Mouse (Mus musculus): ENCODE data around the gene Pigq. TPM values are rescaled to one million over a fixed set of nuclear protein-coding genes. Genes with fewer than 3 reads are reported as not detected.
A peak's percentile ranks its signal among the peaks of the same experiment; 100 is the strongest.

Gene Pigq
- polyA plus RNA-seq, 2 experiments = 48.8 to 95.4 TPM

DNA sequence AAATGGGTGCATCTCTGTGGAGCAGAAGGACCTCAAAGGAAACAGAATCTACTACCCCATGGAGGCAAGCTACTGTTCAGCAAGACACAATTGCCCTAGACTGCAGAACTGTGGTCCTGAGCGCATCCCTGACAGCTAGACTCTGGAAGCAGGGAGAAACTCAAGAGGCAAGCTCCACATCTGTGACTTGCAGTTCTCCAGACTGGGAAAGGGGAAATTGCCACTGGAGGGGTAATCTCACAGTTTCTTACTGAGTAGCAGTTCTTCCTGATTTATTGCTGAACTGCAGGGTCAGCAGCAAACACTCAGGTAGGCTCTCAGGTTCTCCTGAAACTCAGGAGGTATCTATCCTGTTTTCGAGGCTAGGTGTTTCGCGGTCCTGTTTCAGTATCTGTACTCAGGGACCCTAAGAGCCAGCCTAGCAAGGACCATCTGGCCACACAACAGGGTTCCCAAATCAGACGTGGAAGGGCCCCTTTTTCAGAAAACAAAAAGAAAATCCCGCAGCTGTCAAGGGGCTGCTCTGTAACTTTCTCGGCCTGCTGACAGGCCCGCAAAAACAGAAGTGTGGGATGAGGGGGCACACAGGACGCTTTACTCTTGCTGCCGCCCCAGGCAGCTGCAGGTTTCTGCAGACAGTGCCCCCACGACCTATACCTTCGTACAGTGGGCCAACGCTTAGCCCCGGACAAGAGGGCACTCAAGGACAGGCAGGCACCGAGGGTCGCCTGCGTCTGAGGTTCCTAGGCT is 40.0 kb upstream of the Pigq start:
- peak overlapping the region; percentile 70 for H3K4me2 ChIP-seq (replicated peaks; ENCODE audit: low read depth, low read length, severe bottlenecking)
- WGBS = 11% methylated on average over 17 of the region's 17 CpGs
- DNase-seq (ENCODE audit: low spot score) = no peak
- H3K9me3 ChIP-seq (ENCODE audit: control insufficient read depth, low read length) = no peaks in the 10 kb centered on the region
- no peak for ATAC-seq (ENCODE audit: low FRiP score, low read depth)
- H3K9ac ChIP-seq (ENCODE audit: low read depth, low read length, severe bottlenecking) = peak overlapping the region; percentile 89
- no peaks in the 10 kb centered on the region for H3K27me3 ChIP-seq (ENCODE audit: control insufficient read depth, insufficient read depth, low read length)
- TF ChIP-seq POLR2A (IDR thresholded peaks at IDR 0.05; ENCODE audit: borderline replicate concordance, extremely low read depth, insufficient read depth, insufficient read length) = no peak
- H3K4me1 ChIP-seq (ENCODE audit: control insufficient read depth, insufficient read depth, low read length) = peaks cover 17% of the 10 kb centered on the region
- peak overlapping the region; percentile 83 for H3K27ac ChIP-seq (replicated peaks; ENCODE audit: low read depth, low read length)
- peak overlapping the region; percentile 90 for H3K4me3 ChIP-seq (replicated peaks; ENCODE audit: low read length)
- H3K36me3 ChIP-seq (ENCODE audit: control insufficient read depth, insufficient read depth, low read length) = peaks cover 10% of the 10 kb centered on the region; the same call in 1 of the 2 replicates

DNA sequence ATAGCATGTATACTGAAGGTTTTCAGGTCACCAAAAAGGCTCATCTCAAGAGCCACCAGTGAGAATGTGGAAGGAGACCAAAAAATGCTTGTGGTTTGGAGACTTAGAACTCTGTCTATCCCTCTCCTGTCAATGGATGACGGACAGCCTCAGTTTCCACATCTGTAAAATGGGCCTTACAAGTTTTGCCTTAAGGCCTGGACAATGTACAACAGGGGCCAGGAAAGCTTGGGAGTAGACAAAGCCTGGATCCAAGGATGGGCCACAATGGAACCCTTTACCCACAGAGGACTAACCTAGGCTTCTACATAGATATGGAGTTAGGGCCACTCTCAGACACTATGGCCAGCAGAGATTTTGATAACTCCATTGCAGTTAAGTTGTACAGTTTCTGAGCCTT is 39.3 kb upstream of the Pigq start:
- ATAC-seq (ENCODE audit: low FRiP score, low read depth) (no peak), DNase-seq (ENCODE audit: low spot score) (no peak)
- Histone ChIP-seq H3K4me1 (ENCODE audit: control insufficient read depth, insufficient read depth, low read length) (peaks cover 17% of the 10 kb centered on the region), H3K9me3 (ENCODE audit: control insufficient read depth, low read length) (no peaks in the 10 kb centered on the region), H3K4me2 (replicated peaks; ENCODE audit: low read depth, low read length, severe bottlenecking) (peak overlapping the region; percentile 70), H3K27me3 (ENCODE audit: control insufficient read depth, insufficient read depth, low read length) (no peaks in the 10 kb centered on the region), H3K36me3 (ENCODE audit: control insufficient read depth, insufficient read depth, low read length) (peaks cover 5% of the 10 kb centered on the region; the same call in 1 of the 2 replicates), H3K27ac (replicated peaks; ENCODE audit: low read depth, low read length) (no peak overlapping the region), H3K9ac (ENCODE audit: low read depth, low read length, severe bottlenecking) (peak overlapping the region; percentile 89), H3K4me3 (replicated peaks; ENCODE audit: low read length) (peak overlapping the region; percentile 90)
- 100% methylated on average over 1 of the region's 1 CpGs for WGBS
- no peak for TF ChIP-seq POLR2A (IDR thresholded peaks at IDR 0.05; ENCODE audit: borderline replicate concordance, extremely low read depth, insufficient read depth, insufficient read length)

DNA sequence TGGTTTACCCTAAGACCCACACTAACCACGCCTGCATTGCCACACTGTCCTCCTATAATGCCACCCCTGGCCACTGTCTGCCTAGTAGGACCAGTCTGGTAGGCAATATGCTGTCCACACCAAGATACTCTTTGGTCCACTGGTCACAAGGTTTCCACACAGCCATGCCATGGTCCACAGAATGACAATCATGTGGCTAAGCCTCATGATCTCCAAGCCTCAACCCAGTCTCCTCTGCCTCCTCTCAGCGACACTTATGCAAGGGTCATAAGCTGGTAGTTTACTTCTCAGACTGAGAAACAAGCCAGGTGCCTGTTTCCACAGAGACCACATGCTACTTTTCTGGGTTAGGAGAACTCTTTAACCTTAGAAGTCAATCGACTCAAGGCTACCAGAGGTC is 38.2 kb upstream of the Pigq start:
- no peak overlapping the region for H3K27ac ChIP-seq (replicated peaks; ENCODE audit: low read depth, low read length)
- peaks cover 17% of the 10 kb centered on the region for H3K4me1 ChIP-seq (ENCODE audit: control insufficient read depth, insufficient read depth, low read length)
- no peak overlapping the region for H3K9ac ChIP-seq (ENCODE audit: low read depth, low read length, severe bottlenecking)
- WGBS = 89% methylated on average over 3 of the region's 3 CpGs
- H3K36me3 ChIP-seq (ENCODE audit: control insufficient read depth, insufficient read depth, low read length) = no peaks in the 10 kb centered on the region
- no peaks in the 10 kb centered on the region for H3K27me3 ChIP-seq (ENCODE audit: control insufficient read depth, insufficient read depth, low read length)
- H3K4me2 ChIP-seq (replicated peaks; ENCODE audit: low read depth, low read length, severe bottlenecking) = no peak overlapping the region
- H3K4me3 ChIP-seq (replicated peaks; ENCODE audit: low read length) = no peak overlapping the region
- no peak for DNase-seq (ENCODE audit: low spot score)
- H3K9me3 ChIP-seq (ENCODE audit: control insufficient read depth, low read length) = no peaks in the 10 kb centered on the region
- no peak for ATAC-seq (ENCODE audit: low FRiP score, low read depth)
- no peak for TF ChIP-seq POLR2A (IDR thresholded peaks at IDR 0.05; ENCODE audit: borderline replicate concordance, extremely low read depth, insufficient read depth, insufficient read length)

DNA sequence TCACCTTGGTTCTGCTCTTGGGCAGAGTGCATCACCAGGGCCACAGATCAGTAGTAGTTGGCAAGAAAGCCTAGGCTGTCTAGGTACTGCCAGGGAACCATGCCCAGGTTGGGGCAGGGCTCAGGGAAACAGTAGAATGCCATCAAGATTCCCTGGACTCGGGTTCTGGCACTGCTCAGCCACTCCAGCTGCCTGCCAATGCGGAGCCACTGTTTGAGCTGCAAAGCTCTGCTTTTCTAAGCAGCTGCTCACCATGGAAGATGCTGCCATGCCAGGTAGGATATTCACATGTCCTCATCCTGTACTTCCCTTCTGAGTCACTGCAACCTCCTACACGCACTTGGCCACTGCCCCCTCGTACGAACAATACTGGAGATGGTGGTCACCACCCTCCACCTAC is 36.1 kb upstream of the Pigq start:
- no peak overlapping the region for H3K4me2 ChIP-seq (replicated peaks; ENCODE audit: low read depth, low read length, severe bottlenecking)
- ATAC-seq (ENCODE audit: low FRiP score, low read depth) (no peak), DNase-seq (ENCODE audit: low spot score) (no peak)
- H3K36me3 ChIP-seq (ENCODE audit: control insufficient read depth, insufficient read depth, low read length) = 0 out of 2 replicates have a peak, but pooled peaks cover 3% of the 10 kb centered on the region
- H3K4me1 ChIP-seq (ENCODE audit: control insufficient read depth, insufficient read depth, low read length) = peaks cover 17% of the 10 kb centered on the region
- no peak overlapping the region for H3K9ac ChIP-seq (ENCODE audit: low read depth, low read length, severe bottlenecking)
- TF ChIP-seq POLR2A (IDR thresholded peaks at IDR 0.05; ENCODE audit: borderline replicate concordance, extremely low read depth, insufficient read depth, insufficient read length) = no peak
- no peak overlapping the region for H3K4me3 ChIP-seq (replicated peaks; ENCODE audit: low read length)
- WGBS = 90% methylated on average over 5 of the region's 5 CpGs
- H3K27me3 ChIP-seq (ENCODE audit: control insufficient read depth, insufficient read depth, low read length) = no peaks in the 10 kb centered on the region
- H3K9me3 ChIP-seq (ENCODE audit: control insufficient read depth, low read length) = no peaks in the 10 kb centered on the region
- H3K27ac ChIP-seq (replicated peaks; ENCODE audit: low read depth, low read length) = no peak overlapping the region

DNA sequence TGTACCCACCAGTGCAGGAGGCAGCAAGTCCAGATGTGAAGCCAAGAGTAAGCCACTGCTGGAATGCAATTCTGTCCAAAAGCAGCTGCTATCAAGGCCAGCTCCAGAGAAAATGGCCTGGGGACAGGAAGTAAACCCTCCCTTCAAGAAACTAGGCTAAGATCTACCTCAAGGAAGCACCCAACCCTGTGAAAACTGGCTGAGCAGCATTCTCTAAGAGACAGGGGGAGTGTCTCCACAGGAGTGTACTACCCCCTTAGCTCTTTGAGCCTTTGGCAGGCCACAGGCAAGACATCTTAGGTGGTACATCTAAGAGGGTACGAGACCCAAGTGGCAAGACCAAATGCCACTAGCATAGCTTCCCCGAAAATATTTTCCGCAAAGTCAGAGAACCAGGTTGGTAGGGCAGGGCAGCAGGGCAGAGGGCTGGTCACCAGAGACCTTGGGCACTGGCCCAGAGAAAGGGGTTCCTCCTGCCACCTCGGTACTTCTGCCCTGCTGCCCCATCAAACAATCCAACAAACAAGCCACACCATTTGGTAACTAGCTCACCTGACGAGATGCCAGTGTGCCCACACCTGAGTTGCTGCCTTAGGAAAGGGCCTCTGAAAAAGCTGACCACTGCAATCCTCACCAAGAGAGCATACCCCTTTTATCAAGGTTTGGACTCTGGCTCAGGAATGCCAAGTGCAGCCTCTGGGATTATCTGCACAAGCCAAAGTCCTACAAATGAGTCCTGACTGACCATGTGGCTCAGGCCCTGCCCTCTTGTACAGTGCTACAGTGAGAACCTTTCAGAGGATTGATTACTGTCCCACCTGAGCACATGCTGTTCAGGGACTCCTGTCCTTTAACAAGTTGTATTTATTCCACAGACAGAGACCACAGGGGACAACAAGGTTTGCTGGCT is 35.3 kb upstream of the Pigq start:
- peaks cover 17% of the 10 kb centered on the region for H3K4me1 ChIP-seq (ENCODE audit: control insufficient read depth, insufficient read depth, low read length)
- DNase-seq (ENCODE audit: low spot score) (peak; percentile 40), ATAC-seq (ENCODE audit: low FRiP score, low read depth) (no peak)
- TF ChIP-seq POLR2A (IDR thresholded peaks at IDR 0.05; ENCODE audit: borderline replicate concordance, extremely low read depth, insufficient read depth, insufficient read length) = no peak
- H3K9me3 ChIP-seq (ENCODE audit: control insufficient read depth, low read length) = no peaks in the 10 kb centered on the region
- no peaks in the 10 kb centered on the region for H3K27me3 ChIP-seq (ENCODE audit: control insufficient read depth, insufficient read depth, low read length)
- no peak overlapping the region for H3K4me3 ChIP-seq (replicated peaks; ENCODE audit: low read length)
- no peak overlapping the region for H3K4me2 ChIP-seq (replicated peaks; ENCODE audit: low read depth, low read length, severe bottlenecking)
- 81% methylated on average over 5 of the region's 5 CpGs for WGBS
- H3K9ac ChIP-seq (ENCODE audit: low read depth, low read length, severe bottlenecking) = no peak overlapping the region
- H3K36me3 ChIP-seq (ENCODE audit: control insufficient read depth, insufficient read depth, low read length) = 0 out of 2 replicates have a peak, but pooled peaks cover 3% of the 10 kb centered on the region
- no peak overlapping the region for H3K27ac ChIP-seq (replicated peaks; ENCODE audit: low read depth, low read length)

All from limb, embryonic 14.5 days (tissue).